Mouse (Mus musculus): ENCODE data around the gene Mcoln1. TPM values are rescaled to one million over a fixed set of nuclear protein-coding genes. Genes with fewer than 3 reads are reported as not detected.

Mcoln1 gene
- polyA plus RNA-seq, 1 experiment from 2014 or later, result 52.7 TPM

DNA sequence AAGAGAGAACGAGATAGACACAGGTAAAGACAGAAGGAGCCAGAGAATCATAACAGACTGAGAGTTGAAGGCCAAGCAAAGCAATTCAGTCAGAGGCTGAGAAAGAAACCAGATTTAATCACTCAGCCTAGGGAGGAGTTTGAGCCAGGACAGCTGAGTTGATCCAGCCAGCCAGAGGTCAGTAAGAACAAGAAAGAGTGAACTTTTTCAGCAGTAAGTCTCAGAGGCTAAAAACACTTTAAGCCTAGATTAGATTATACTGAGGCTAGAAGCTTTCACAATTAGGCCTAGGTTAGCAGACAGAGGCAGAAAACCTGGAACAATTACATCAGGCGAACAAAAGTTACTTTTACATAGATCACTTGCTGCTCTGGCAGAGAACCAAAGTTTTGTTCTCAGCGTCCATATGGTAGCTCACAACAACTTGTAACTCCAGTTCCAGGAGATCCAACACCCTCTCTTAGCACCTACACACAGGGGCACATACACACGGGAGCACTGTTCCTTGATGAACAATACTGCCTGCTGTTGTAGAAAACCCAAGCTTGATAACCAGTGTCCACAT, 20.0 kb upstream of the Mcoln1 start:
- Histone ChIP-seq H3K4me1 (replicated peaks) (peaks cover 2% of the 10 kb centered on the region; the same call in 1 of the 2 replicates), H3K9ac (no peak overlapping the region), H3K27me3 (replicated peaks) (peaks cover 11% of the 10 kb centered on the region; the same call in 1 of the 2 replicates), H3K9me3 (replicated peaks) (no peaks in the 10 kb centered on the region), H3K4me2 (no peak overlapping the region), H3K36me3 (no peaks in the 10 kb centered on the region), H3K4me3 (no peak overlapping the region), H3K27ac (ENCODE audit: poor library complexity, severe bottlenecking) (no peak overlapping the region)
- 48% methylated on average over 4 of the region's 4 CpGs for WGBS
- no peak for ATAC-seq (ENCODE audit: insufficient number of reproducible peaks, low FRiP score)

DNA sequence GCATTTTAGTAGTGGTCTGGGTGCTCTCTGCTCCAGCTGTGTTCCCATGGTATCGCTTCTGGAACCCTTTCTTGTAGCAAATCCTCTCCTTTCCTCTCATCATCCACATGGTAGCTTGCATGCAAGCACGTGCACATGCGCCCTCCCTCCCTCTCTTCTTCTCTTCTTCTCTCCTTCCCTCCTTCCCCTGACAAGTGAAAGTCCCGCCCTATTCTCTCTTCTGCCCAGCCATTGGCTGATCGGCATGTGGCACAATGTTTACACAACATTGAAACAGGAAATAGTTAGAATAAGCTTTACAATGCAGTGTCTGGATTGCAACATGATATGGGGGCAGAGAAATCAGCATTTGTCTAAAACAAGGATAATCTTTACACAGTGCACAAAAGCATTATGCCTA, 18.7 kb upstream of the Mcoln1 start:
- Histone ChIP-seq H3K9me3 (replicated peaks) (no peaks in the 10 kb centered on the region), H3K4me3 (no peak overlapping the region), H3K27ac (ENCODE audit: poor library complexity, severe bottlenecking) (no peak overlapping the region), H3K9ac (no peak overlapping the region), H3K4me2 (no peak overlapping the region), H3K4me1 (replicated peaks) (no peaks in the 10 kb centered on the region; the same call in 1 of the 2 replicates), H3K36me3 (no peaks in the 10 kb centered on the region), H3K27me3 (replicated peaks) (peaks cover 6% of the 10 kb centered on the region; the same call in 1 of the 2 replicates)
- WGBS, result 59% methylated on average over 5 of the region's 5 CpGs
- no peak for ATAC-seq (ENCODE audit: insufficient number of reproducible peaks, low FRiP score)

DNA sequence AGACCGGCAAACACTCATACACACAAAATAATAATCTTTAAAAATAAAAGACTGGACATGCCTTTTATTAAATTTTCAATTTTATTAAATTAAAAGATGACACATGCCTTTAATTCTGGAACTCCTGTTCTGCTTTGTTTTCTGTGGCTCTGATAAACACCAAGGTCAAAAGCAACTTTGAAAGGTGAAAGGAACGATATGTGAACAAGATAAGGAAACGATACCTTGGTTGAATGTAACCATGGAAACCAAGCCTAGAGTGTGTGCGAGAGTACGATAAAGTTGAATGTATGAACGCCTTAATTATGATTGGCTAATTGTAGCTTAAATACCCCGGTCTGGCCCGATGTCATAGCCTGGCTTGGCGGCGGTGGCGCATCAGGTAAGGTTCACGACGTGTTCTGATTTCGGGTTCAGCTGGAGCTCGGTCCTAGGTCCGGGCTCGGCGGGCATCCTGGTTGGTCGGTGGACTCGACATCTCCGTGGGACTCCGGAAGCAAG, 18.0 kb upstream of the Mcoln1 start:
- 78% methylated on average over 22 of the region's 22 CpGs for WGBS
- Histone ChIP-seq H3K9ac (no peak overlapping the region), H3K4me2 (no peak overlapping the region), H3K27ac (ENCODE audit: poor library complexity, severe bottlenecking) (no peak overlapping the region), H3K36me3 (no peaks in the 10 kb centered on the region), H3K4me3 (no peak overlapping the region), H3K9me3 (replicated peaks) (no peaks in the 10 kb centered on the region), H3K27me3 (replicated peaks) (peaks cover 5% of the 10 kb centered on the region; the same call in 1 of the 2 replicates), H3K4me1 (replicated peaks) (no peaks in the 10 kb centered on the region; the same call in 1 of the 2 replicates)
- no peak for ATAC-seq (ENCODE audit: insufficient number of reproducible peaks, low FRiP score)

DNA sequence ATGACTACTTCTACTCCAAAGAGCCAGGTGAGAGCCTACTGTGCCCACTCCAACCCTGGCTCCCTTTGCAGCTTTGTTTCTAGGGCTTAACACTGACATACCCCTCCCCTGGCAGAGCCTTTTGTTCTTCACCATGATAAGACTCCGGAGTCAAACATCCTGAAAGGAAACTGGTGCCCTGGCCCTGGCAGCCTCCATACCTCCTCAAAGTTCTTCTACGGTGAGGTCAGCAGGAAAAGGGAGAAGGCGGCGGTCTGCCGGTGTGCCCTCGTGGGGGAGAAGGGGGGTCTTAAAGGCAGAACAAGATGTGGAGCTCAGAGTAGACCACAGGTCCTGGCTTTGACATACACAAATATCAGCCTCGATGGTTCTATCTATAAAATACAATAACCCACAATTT, 16.7 kb upstream of the Mcoln1 start:
- Histone ChIP-seq H3K9me3 (replicated peaks) (no peaks in the 10 kb centered on the region), H3K9ac (no peak overlapping the region), H3K27ac (ENCODE audit: poor library complexity, severe bottlenecking) (no peak overlapping the region), H3K4me2 (no peak overlapping the region), H3K27me3 (replicated peaks) (no peaks in the 10 kb centered on the region), H3K4me1 (replicated peaks) (no peaks in the 10 kb centered on the region; the same call in 1 of the 2 replicates), H3K4me3 (no peak overlapping the region), H3K36me3 (no peaks in the 10 kb centered on the region)
- 58% methylated on average over 7 of the region's 7 CpGs for WGBS
- no peak for ATAC-seq (ENCODE audit: insufficient number of reproducible peaks, low FRiP score)

DNA sequence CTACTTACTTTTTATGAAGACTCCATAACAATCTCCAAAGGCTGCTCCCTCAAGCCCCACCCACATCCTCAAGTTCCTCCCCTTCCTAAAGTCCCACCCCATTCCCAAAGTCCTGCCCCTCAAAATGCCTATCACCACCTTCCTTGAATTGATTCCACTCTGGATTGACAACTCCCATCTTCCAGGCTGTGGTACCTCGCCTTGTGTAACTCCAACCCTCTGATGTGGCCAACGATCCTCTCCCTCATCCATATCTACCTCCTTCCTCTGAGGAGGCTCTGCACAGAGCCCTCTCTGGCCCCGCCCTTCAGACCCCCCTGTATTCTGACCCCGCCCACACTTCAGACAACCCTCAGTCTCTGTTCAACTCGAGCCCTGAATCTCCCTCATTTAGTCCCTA, 15.1 kb upstream of the Mcoln1 start:
- H3K27me3 ChIP-seq (replicated peaks), result no peaks in the 10 kb centered on the region
- H3K9me3 ChIP-seq (replicated peaks), result no peaks in the 10 kb centered on the region
- no peaks in the 10 kb centered on the region; the same call in 1 of the 2 replicates for H3K4me1 ChIP-seq (replicated peaks)
- WGBS, result 28% methylated on average over 5 of the region's 5 CpGs
- no peaks in the 10 kb centered on the region for H3K36me3 ChIP-seq
- no peak for ATAC-seq (ENCODE audit: insufficient number of reproducible peaks, low FRiP score)
- no peak overlapping the region for H3K4me3 ChIP-seq
- no peak overlapping the region for H3K9ac ChIP-seq
- H3K27ac ChIP-seq (ENCODE audit: poor library complexity, severe bottlenecking), result no peak overlapping the region
- no peak overlapping the region for H3K4me2 ChIP-seq

DNA sequence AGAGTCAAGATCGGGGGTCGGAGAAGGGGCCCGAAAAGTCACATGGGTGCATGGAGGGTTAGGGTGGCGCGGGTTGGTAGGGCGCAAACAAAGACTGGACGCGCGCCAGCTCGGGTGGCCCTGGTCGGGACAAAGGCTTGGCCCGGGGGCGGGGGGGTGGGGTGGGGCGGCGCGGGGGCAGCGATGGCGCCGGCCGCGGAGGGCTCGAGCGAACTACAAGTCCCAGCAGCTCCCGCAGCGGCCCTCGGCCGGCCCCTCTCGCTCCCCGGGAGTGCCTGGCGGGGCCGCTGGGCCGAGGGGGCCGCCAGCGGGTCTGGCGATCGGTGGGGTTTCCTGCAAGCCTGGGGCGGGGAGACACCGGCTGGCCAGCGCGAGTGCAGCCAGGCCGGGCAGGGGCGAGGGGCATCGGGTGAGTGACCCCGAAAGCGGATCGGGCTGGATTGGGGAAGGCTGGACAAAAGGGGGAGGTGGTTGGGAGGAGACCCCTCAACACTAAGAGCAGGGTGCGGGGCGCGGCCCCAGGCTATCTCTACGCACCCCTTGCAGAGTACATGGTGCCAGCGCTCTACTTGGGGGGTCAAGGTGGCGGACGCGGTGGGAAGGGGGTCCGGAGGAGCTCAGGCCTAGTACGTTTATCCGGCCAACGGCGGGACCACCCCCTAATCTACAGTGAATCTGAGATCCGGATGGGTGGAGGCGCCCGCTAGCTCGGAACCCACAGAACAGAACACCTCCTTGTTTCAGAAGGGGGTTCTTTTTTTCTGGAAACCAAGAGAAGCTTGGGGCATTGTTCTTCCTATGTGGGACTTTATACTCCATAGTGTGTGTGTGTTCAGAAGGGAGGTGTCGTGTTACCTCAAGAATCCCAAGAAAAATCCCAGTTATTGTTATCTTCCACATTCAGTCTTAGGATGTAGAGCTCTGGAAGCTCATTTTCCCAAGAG, 7.1 kb upstream of the Mcoln1 start, which contains the start of gene Zfp358:
Zfp358 (plus strand) TSS at position 238 of the 944 bp plus-strand sequence.
- under 1% methylated on average over 55 of the region's 64 CpGs for WGBS

DNA sequence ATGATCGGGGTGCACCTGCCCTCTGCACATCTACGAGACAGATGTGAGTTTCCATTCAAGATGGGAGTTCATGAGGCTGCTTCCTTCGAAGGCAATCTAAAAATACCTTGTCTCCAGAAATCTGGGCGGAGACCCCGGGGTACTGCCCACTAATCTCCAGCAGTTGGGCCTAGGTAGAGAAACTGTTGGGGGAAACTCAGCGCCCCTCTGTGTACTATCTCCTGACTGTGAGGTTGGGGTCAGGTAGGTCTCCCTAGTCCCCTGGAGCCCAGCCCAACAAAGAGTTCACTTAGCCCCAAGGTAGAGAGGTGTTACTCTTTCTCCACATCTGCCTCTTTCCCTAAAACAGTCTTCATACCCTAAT, 6.4 kb upstream of the Mcoln1 start:
- H3K4me3 ChIP-seq, result peak overlapping the region; percentile 82
- H3K27ac ChIP-seq (ENCODE audit: poor library complexity, severe bottlenecking), result no peak overlapping the region
- 29% methylated on average over 6 of the region's 6 CpGs for WGBS
- no peaks in the 10 kb centered on the region for H3K27me3 ChIP-seq (replicated peaks)
- ATAC-seq (ENCODE audit: insufficient number of reproducible peaks, low FRiP score), result no peak
- H3K9ac ChIP-seq, result peak overlapping the region; percentile 97
- peak overlapping the region; percentile 78 for H3K4me2 ChIP-seq
- H3K36me3 ChIP-seq, result peaks cover 37% of the 10 kb centered on the region
- H3K9me3 ChIP-seq (replicated peaks), result peaks cover 7% of the 10 kb centered on the region; the same call in 1 of the 2 replicates
- H3K4me1 ChIP-seq (replicated peaks), result peaks cover 9% of the 10 kb centered on the region

More for the DNA sequence above, 7.1 kb upstream of the Mcoln1 start, which contains the start of gene Zfp358:
- peak; percentile 91 for ATAC-seq (ENCODE audit: insufficient number of reproducible peaks, low FRiP score)
- Histone ChIP-seq H3K4me1 (replicated peaks) (peaks cover 9% of the 10 kb centered on the region), H3K4me3 (peak within 1 kb of the TSS; percentile 82), H3K9ac (peak within 1 kb of the TSS; percentile 97), H3K27ac (ENCODE audit: poor library complexity, severe bottlenecking) (peak within 1 kb of the TSS; percentile 83), H3K36me3 (peaks cover 36% of the 10 kb centered on the region), H3K9me3 (replicated peaks) (peaks cover 7% of the 10 kb centered on the region; the same call in 1 of the 2 replicates), H3K27me3 (replicated peaks) (no peaks in the 10 kb centered on the region), H3K4me2 (peak within 1 kb of the TSS; percentile 78)

DNA sequence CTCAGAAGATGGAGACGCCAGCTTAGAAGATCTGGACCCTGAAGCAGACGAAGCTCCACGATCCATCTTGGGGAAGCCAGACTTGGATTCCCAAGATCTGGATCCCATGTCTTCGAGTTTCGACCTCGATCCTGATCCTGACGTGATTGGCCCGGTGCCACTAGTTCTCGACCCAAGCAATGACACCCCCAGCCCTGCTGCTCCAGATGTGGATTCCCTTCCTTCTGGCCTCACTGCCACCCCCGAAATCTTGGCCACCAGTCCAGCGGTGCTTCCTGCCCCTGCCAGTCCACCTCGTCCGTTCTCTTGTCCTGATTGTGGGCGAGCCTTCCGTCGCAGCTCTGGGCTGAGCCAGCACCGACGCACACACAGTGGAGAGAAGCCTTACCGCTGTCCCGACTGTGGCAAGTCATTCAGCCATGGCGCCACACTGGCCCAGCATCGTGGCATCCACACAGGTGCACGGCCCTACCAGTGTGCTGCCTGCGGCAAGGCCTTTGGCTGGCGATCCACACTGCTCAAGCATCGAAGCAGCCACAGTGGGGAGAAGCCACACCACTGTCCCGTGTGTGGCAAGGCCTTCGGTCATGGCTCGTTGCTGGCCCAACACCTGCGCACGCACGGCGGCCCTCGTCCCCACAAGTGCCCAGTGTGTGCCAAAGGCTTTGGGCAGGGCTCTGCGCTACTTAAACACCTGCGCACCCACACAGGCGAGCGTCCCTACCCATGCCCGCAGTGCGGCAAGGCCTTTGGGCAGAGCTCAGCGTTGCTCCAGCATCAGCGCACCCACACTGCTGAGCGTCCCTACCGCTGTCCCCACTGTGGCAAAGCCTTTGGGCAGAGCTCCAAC, 4.5 kb upstream of the Mcoln1 start:
- WGBS, result 91% methylated on average over 44 of the region's 44 CpGs
- H3K36me3 ChIP-seq, result peaks cover 37% of the 10 kb centered on the region
- H3K9me3 ChIP-seq (replicated peaks), result peaks cover 7% of the 10 kb centered on the region; the same call in 1 of the 2 replicates
- no peak for ATAC-seq (ENCODE audit: insufficient number of reproducible peaks, low FRiP score)
- H3K4me2 ChIP-seq, result no peak overlapping the region
- H3K4me1 ChIP-seq (replicated peaks), result peaks cover 9% of the 10 kb centered on the region
- H3K9ac ChIP-seq, result no peak overlapping the region
- H3K27ac ChIP-seq (ENCODE audit: poor library complexity, severe bottlenecking), result no peak overlapping the region
- H3K4me3 ChIP-seq, result no peak overlapping the region
- H3K27me3 ChIP-seq (replicated peaks), result no peaks in the 10 kb centered on the region

DNA sequence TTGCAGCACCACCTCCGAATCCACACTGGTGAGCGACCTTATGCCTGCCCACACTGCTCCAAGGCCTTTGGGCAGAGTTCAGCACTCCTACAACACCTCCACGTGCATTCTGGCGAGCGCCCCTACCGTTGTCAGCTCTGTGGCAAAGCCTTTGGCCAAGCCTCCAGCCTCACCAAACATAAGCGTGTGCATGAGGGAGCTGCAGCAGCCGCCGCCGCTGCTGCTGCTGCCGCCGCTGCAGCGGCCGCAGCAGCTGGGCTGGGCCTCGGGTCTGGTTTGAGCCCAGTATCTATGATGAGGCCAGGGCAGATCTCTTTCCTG, 3.9 kb upstream of the Mcoln1 start:
- WGBS, result 85% methylated on average over 15 of the region's 15 CpGs
- no peak for ATAC-seq (ENCODE audit: insufficient number of reproducible peaks, low FRiP score)

DNA sequence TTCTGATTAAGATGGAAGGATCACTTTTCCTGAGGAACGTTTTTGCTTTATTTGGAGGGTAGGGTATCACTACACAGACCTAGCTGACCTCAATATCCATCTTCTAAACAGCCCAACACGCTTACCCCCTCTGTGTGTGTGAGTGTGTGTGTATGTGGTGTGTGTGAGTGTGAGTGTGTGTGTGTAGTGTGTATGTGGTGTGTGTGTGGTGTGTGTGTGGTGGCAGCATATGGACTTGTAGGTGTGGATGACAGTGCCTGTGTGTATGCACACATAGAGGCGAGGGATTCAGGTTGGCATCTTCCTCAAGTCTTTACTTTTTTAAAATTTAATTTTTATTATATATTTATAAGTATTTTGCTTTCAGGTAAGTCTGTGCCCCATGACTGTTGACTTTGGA, 1.7 kb upstream of the Mcoln1 start:
- H3K4me3 ChIP-seq, result no peak overlapping the region
- no peak overlapping the region for H3K27ac ChIP-seq (ENCODE audit: poor library complexity, severe bottlenecking)
- no peak for ATAC-seq (ENCODE audit: insufficient number of reproducible peaks, low FRiP score)
- 83% methylated on average over 3 of the region's 3 CpGs for WGBS
- no peaks in the 10 kb centered on the region for H3K27me3 ChIP-seq (replicated peaks)
- peaks cover 37% of the 10 kb centered on the region for H3K36me3 ChIP-seq
- H3K9me3 ChIP-seq (replicated peaks), result peaks cover 7% of the 10 kb centered on the region; the same call in 1 of the 2 replicates
- no peak overlapping the region for H3K4me2 ChIP-seq
- H3K9ac ChIP-seq, result no peak overlapping the region
- H3K4me1 ChIP-seq (replicated peaks), result peaks cover 24% of the 10 kb centered on the region

More for the DNA sequence above, 3.9 kb upstream of the Mcoln1 start:
- H3K9me3 ChIP-seq (replicated peaks), result peaks cover 7% of the 10 kb centered on the region; the same call in 1 of the 2 replicates
- H3K27me3 ChIP-seq (replicated peaks), result no peaks in the 10 kb centered on the region
- H3K36me3 ChIP-seq, result peaks cover 37% of the 10 kb centered on the region
- no peak overlapping the region for H3K27ac ChIP-seq (ENCODE audit: poor library complexity, severe bottlenecking)
- H3K4me2 ChIP-seq, result no peak overlapping the region
- no peak overlapping the region for H3K9ac ChIP-seq
- no peak overlapping the region for H3K4me3 ChIP-seq
- H3K4me1 ChIP-seq (replicated peaks), result peaks cover 15% of the 10 kb centered on the region

Data from heart, embryonic 12.5 days (tissue).